In the genomic region with DNA sequence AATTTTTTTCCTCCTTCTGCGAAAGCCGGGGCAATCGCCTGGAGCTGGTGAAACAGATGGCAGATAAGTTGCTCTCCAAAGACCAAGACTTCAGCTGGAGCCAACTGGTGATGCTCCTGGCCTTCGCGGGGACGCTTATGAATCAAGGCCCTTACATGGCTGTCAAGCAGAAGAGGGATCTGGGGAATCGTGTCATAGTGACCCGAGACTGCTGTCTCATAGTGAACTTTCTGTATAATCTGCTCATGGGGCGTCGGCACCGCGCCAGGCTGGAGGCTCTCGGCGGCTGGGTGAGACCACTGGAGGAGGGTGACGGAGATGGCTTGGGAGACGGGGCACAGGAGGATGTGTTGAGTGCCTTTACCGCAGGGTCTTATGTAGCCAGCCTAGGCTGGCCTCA, we compare ENCODE assay signal across 33 mouse cellular contexts. TPM values are rescaled to one million over a fixed set of nuclear protein-coding genes. Genes with fewer than 3 reads are reported as not detected.
DNase-seq lines count a peak whose midpoint lies in the region; ATAC-seq and TF ChIP-seq lines count a peak whose summit lies in the region.
"Had no signal": no experiment of that assay in that cellular context is flagged by ENCODE, and none has a peak within 500 bp of the region (broad histone marks: within the 10 kb centered on the region; RNA-seq: fewer than 3 reads in every experiment).

No protein-coding gene starts in this region.

- no peak for TF ChIP-seq POLR2A in ES-Bruce4 (IDR thresholded peaks at IDR 0.05; ENCODE audit: insufficient read depth, low read length)

- H3K9ac ChIP-seq in ES-Bruce4 (ENCODE audit: low read depth, poor library complexity, severe bottlenecking), result no peak overlapping the region
- no peak overlapping the region for H3K9ac ChIP-seq in hindbrain, embryonic 12.5 days
- H3K9ac ChIP-seq: embryonic facial prominence, embryonic 13.5 days; forebrain, embryonic 12.5 days; forebrain, embryonic 15.5 days; heart, embryonic 12.5 days; heart, embryonic 15.5 days; hindbrain, embryonic 14.5 days had no signal

- peaks cover 11% of the 10 kb centered on the region; the same call in 1 of the 2 replicates for H3K27me3 ChIP-seq in E14TG2a.4 (ENCODE audit: insufficient read depth, low read length)
- no peaks in the 10 kb centered on the region for H3K27me3 ChIP-seq in ES-Bruce4 (ENCODE audit: control insufficient read depth, insufficient read depth, low read length, poor library complexity, severe bottlenecking)
- no peaks in the 10 kb centered on the region for H3K27me3 ChIP-seq in hindbrain, embryonic 12.5 days
- H3K27me3 ChIP-seq: embryonic facial prominence, embryonic 13.5 days; forebrain, embryonic 12.5 days; forebrain, embryonic 15.5 days; heart, embryonic 12.5 days; heart, embryonic 15.5 days had no signal

- TF ChIP-seq EP300 in ES-Bruce4 (IDR thresholded peaks at IDR 0.05; ENCODE audit: insufficient read depth, low read depth, low read length), result no peak

- H3K4me2 ChIP-seq in hindbrain, embryonic 12.5 days (replicated peaks), result no peak overlapping the region
- H3K4me2 ChIP-seq: embryonic facial prominence, embryonic 13.5 days; forebrain, embryonic 12.5 days; forebrain, embryonic 15.5 days; heart, embryonic 12.5 days; heart, embryonic 15.5 days; hindbrain, embryonic 14.5 days had no signal

- 96% methylated on average over 17 of the region's 17 CpGs for WGBS in hindbrain, embryonic 12.5 days

- H3K4me3 ChIP-seq in E14TG2a.4 (replicated peaks; ENCODE audit: low read length) (peak overlapping the region; percentile 65), ES-Bruce4 (ENCODE audit: low read depth, low read length) (peak overlapping the region; percentile 17)
- no peak overlapping the region for H3K4me3 ChIP-seq in hindbrain, embryonic 12.5 days
- H3K4me3 ChIP-seq: embryonic facial prominence, embryonic 10.5 days; embryonic facial prominence, embryonic 13.5 days; erythroblast, embryonic 14.5 days; forebrain, embryonic 12.5 days; forebrain, embryonic 15.5 days; gastrocnemius, adult 2 months; heart, embryonic 12.5 days; heart, embryonic 15.5 days; hindbrain, embryonic 10.5 days had no signal

- H3K36me3 ChIP-seq in E14TG2a.4 (ENCODE audit: insufficient read depth, low read length), result peaks cover 18% of the 10 kb centered on the region; the same call in 1 of the 2 replicates
- no peaks in the 10 kb centered on the region for H3K36me3 ChIP-seq in ES-Bruce4 (ENCODE audit: control insufficient read depth, insufficient read depth, low read length, poor library complexity, severe bottlenecking)
- H3K36me3 ChIP-seq in hindbrain, embryonic 12.5 days, result peaks cover 23% of the 10 kb centered on the region; the same call in 1 of the 2 replicates

- TF ChIP-seq CTCF in E14TG2a.4 (conservative IDR thresholded peaks at IDR 0.05; ENCODE audit: low read length), result no peak
- TF ChIP-seq CTCF in ES-Bruce4 (IDR thresholded peaks at IDR 0.05; ENCODE audit: low read depth, low read length), result no peak

- H3K4me1 ChIP-seq in E14TG2a.4 (replicated peaks; ENCODE audit: low read depth, low read length) (peaks cover 39% of the 10 kb centered on the region), ES-Bruce4 (ENCODE audit: control insufficient read depth, insufficient read depth, low read length) (peaks cover under 1% of the 10 kb centered on the region)
- H3K4me1 ChIP-seq in hindbrain, embryonic 12.5 days, result no peaks in the 10 kb centered on the region
- H3K4me1 ChIP-seq: embryonic facial prominence, embryonic 10.5 days; embryonic facial prominence, embryonic 13.5 days; forebrain, embryonic 12.5 days; forebrain, embryonic 15.5 days; hindbrain, embryonic 10.5 days had no signal

- H3K9me3 ChIP-seq in E14TG2a.4 (ENCODE audit: low read length) (no peaks in the 10 kb centered on the region), ES-Bruce4 (replicated peaks; ENCODE audit: control insufficient read depth, insufficient read depth, low read length, poor library complexity, severe bottlenecking) (no peaks in the 10 kb centered on the region)
- no peaks in the 10 kb centered on the region for H3K9me3 ChIP-seq in hindbrain, embryonic 12.5 days (replicated peaks)
- H3K9me3 ChIP-seq: embryonic facial prominence, embryonic 10.5 days; embryonic facial prominence, embryonic 13.5 days; forebrain, embryonic 12.5 days; forebrain, embryonic 15.5 days; heart, embryonic 12.5 days; heart, embryonic 15.5 days; hindbrain, embryonic 10.5 days had no signal

- no peak overlapping the region for H3K27ac ChIP-seq in ES-Bruce4 (ENCODE audit: insufficient read depth, low read length)
- H3K27ac ChIP-seq in hindbrain, embryonic 12.5 days, result no peak overlapping the region
- H3K27ac ChIP-seq: embryonic facial prominence, embryonic 10.5 days; embryonic facial prominence, embryonic 13.5 days; forebrain, embryonic 12.5 days; forebrain, embryonic 15.5 days; gastrocnemius, adult 2 months; heart, embryonic 15.5 days; hindbrain, embryonic 10.5 days; hindbrain, embryonic 14.5 days; hindbrain, postnatal 0 days had no signal

- no peak for ATAC-seq in hindbrain, embryonic 12.5 days (ENCODE audit: low FRiP score)
- ATAC-seq: activated CD4-positive, CD25-positive, alpha-beta regulatory T cell, adult 4 months; CD4-positive, CD25-positive, alpha-beta regulatory T cell, adult 4 months; forebrain, embryonic 15.5 days; hindbrain, postnatal 0 days; inflammation-experienced regulatory T-cells, adult 6 months; intestine, embryonic 16.5 days had no signal

- DNase-seq in cerebellum, postnatal 10 days, result peak; percentile 11 to 16
- no peak for DNase-seq in cerebellum, adult 11 months
- DNase-seq in adipocyte (ENCODE audit: low spot score), result peak; percentile 59
- DNase-seq in right cerebral cortex, postnatal 36 days (ENCODE audit: low spot score in 2 of 2), result no peak
- DNase-seq in gastrocnemius, adult 18-20 months (ENCODE audit: low spot score), result no peak
- DNase-seq: cerebellum, adult 2 months; cerebellum, adult 9-11 months; cerebellum, postnatal 36 days; embryo, embryonic 11 days; gastrocnemius, adult 2 months; gastrocnemius, postnatal 14 days; heart, postnatal 10 days; heart, postnatal 36 days; kidney, adult 18-20 months had no signal

RNA-seq across cellular contexts. Expression of gene Bcl2l10, which starts 0.5 kb away (rescaled TPM):
- polyA plus RNA-seq in ES-Bruce4 (2011; ENCODE audit: insufficient read depth, insufficient read length, low read depth, missing spikeins), result not detected in 2 replicates
- not detected for total RNA-seq in gastrocnemius, adult 18-20 months (2021)
- not detected in 2 replicates for polyA plus RNA-seq in hindbrain, embryonic 12.5 days (2016; fragmentation: Nextera tagmentation; extraction: Ambion mirVana)
- total RNA-seq: gastrocnemius, adult 2 months; gastrocnemius, postnatal 14 days; heart, postnatal 10 days; heart, postnatal 36 days; MEL had no signal
- polyA plus RNA-seq: activated CD4-positive, CD25-positive, alpha-beta regulatory T cell, adult 4 months; C2C12; embryonic facial prominence, embryonic 10.5 days; embryonic facial prominence, embryonic 13.5 days; erythroblast, embryonic 14.5 days; forebrain, embryonic 12.5 days; forebrain, embryonic 15.5 days; heart, embryonic 12.5 days; heart, embryonic 15.5 days; hindbrain, embryonic 10.5 days; hindbrain, embryonic 14.5 days; hindbrain, postnatal 0 days; inflammation-experienced regulatory T-cells, adult 6 months; intestine, embryonic 16.5 days had no signal

RNA-seq across cellular contexts. Expression of gene Gnb5, which starts 42.0 kb away (rescaled TPM):
- polyA plus RNA-seq in ES-Bruce4 (2011; ENCODE audit: insufficient read depth, insufficient read length, low read depth, missing spikeins), result 3.3 and 6.5 TPM in 2 replicates
- total RNA-seq in gastrocnemius, adult 18-20 months (2021), result 10 to 100 TPM; 12.1 to 12.6 TPM
- 33.4 and 35.3 TPM in 2 replicates for polyA plus RNA-seq in hindbrain, embryonic 12.5 days (2016; fragmentation: Nextera tagmentation; extraction: Ambion mirVana)
- polyA plus RNA-seq: erythroblast, embryonic 14.5 days had no signal

Comparison
In these comparisons a context has a peak if more than half of its experiments do, and no peak if none do; other contexts are left out.
1. DNase-seq: peak in cerebellum, postnatal 10 days (2 of 2) and adipocyte (single experiment); none in cerebellum, adult 11 months (single experiment), right cerebral cortex, postnatal 36 days (0 of 2) and gastrocnemius, adult 18-20 months (single experiment).